Mouse (Mus musculus) midbrain, postnatal 0 days (tissue): ENCODE data around the gene Mapk8. TPM values are rescaled to one million over a fixed set of nuclear protein-coding genes. Genes with fewer than 3 reads are reported as not detected.
"Not testable (repeated sequence)": the region's sequence is repeated elsewhere in the genome, so short reads cannot be mapped to it uniquely, and the experiment has no call there.

ENCODE experiments used
- ATAC-seq: fragments of 200-750 bp; cut with Nextera tagmentation; 2 replicates; pipeline ENCODE4 v1.8.0; 2017; ENCODE audit warnings: moderate number of reproducible peaks, mild to moderate bottlenecking, moderate TSS enrichment, moderate library complexity; ENCODE audit not compliant: low FRiP score
- DNase-seq: peaks from one replicate; pipeline ENCODE4 v3.0.0-alpha.2; 2015; ENCODE audit warnings: low spot score
- H3K27ac ChIP-seq: fragments of 300-500 bp; sonication (generic); 2 replicates; pipeline ENCODE4 v1.5.1; 2014; ENCODE audit warnings: low read depth, mild to moderate bottlenecking, low read length, mixed read lengths
- H3K27me3 ChIP-seq: fragments of 300-500 bp; sonication (generic); 2 replicates; pipeline ENCODE4 v1.6.1; 2014; ENCODE audit warnings: low read length, control low read depth, mixed read lengths; ENCODE audit not compliant: insufficient read depth
- H3K36me3 ChIP-seq: fragments of 300-500 bp; sonication (generic); 2 replicates; pipeline ENCODE4 v1.6.1; 2014; ENCODE audit warnings: low read length, control low read depth, mixed read lengths; ENCODE audit not compliant: insufficient read depth
- H3K4me1 ChIP-seq: fragments of 300-500 bp; sonication (generic); 2 replicates; pipeline ENCODE4 v1.6.1; 2014; ENCODE audit warnings: mild to moderate bottlenecking, control low read depth, antibody characterized with exemption, low read length, mixed read lengths; ENCODE audit not compliant: insufficient read depth
- H3K4me2 ChIP-seq: fragments of 300-500 bp; sonication (generic); 2 replicates; pipeline ENCODE4 v1.6.1; 2014; ENCODE audit warnings: low read depth, mild to moderate bottlenecking, low read length, mixed read lengths; ENCODE audit not compliant: poor library complexity, severe bottlenecking
- H3K4me3 ChIP-seq: fragments of 300-500 bp; sonication (generic); 2 replicates; pipeline ENCODE4 v1.5.1; 2014; ENCODE audit warnings: low read depth, mild to moderate bottlenecking, low read length, moderate library complexity
- H3K9ac ChIP-seq: fragments of 300-500 bp; sonication (generic); replicated peaks from 2 replicates; pipeline ENCODE4 v1.6.1; 2014; ENCODE audit warnings: mild to moderate bottlenecking, low read length, moderate library complexity, mixed read lengths; ENCODE audit not compliant: poor library complexity, severe bottlenecking
- H3K9me3 ChIP-seq: fragments of 300-500 bp; sonication (generic); 2 replicates; pipeline ENCODE4 v1.6.1; 2016; ENCODE audit warnings: low read length, control low read depth
- CTCF ChIP-seq: IDR thresholded peaks from 2 replicates; pipeline ENCODE4 v1.5.1; 2016; ENCODE audit warnings: antibody characterized with exemption, mild to moderate bottlenecking
- WGBS: fragments of 180-500 bp; shearing (Covaris S2); extraction: QIAGEN DNeasy Blood & Tissue Kit; methylation state at CpG from one replicate; pipeline ENCODE4 v1.1.7; 2014; 5-methylcytosine and 5-hydroxymethylcytosine counted together
- polyA plus RNA-seq: library from polyadenylated mRNA; unstranded; fragments of >200 nt; fragmentation: Nextera tagmentation; extraction: Ambion mirVana; gene quantifications from 2 replicates; pipeline ENCODE4 v1.2.1, GENCODE M21; 2015
- total RNA-seq: library from RNA; depleted of rRNA; stranded (reverse); fragments of >200 nt; gene quantifications from 2 replicates; pipeline ENCODE4 v1.2.3, GENCODE M21; 2014

Gene Mapk8
- total and polyA plus RNA-seq, 2 experiments from 2014 or later: 32.6 to 102 TPM

DNA sequence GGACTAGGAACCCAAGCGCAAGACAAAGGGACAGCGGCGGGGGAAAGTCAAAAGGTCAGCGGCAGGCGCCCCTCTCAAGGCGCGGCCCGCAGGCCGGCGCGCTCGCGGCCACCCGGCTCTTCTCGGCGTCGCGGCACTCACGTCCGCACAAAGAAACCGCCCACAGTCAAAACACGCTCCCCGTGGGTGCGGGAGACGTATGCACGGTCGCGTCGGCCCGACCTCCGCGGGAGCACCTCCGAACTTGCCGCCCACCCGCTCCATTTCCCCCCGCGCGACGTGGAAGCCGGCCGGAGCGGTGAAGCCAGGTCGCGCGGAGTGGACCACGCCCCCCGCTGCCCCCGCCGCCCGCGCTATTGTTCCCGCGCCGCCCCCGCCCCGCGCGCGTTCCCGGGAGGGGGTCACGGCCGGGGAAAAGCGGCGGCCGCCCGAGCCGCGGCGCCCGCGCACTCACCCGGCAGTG is 366 bp downstream of the Mapk8 start:
- no peaks in the 10 kb centered on the region for H3K27me3 ChIP-seq
- peak overlapping the region; percentile 89 for H3K9ac ChIP-seq
- peak overlapping the region; percentile 87 for H3K27ac ChIP-seq
- no peaks in the 10 kb centered on the region for H3K9me3 ChIP-seq
- H3K4me3 ChIP-seq: peak overlapping the region; percentile 94
- DNase-seq (no peak), ATAC-seq (no peak; the same call in 1 of the 2 replicates)
- H3K36me3 ChIP-seq: no peaks in the 10 kb centered on the region
- WGBS: 0% methylated on average over 46 of the region's 72 CpGs
- TF ChIP-seq CTCF: no peak
- peak overlapping the region; percentile 51 for H3K4me2 ChIP-seq
- peaks cover 3% of the 10 kb centered on the region; the same call in 1 of the 2 replicates for H3K4me1 ChIP-seq

- 33% methylated on average over 3 of the region's 3 CpGs for WGBS
- H3K4me2 ChIP-seq: peak overlapping the region; percentile 51
- H3K27me3 ChIP-seq: no peaks in the 10 kb centered on the region
- no peak for DNase-seq
- H3K4me1 ChIP-seq: peaks cover 3% of the 10 kb centered on the region; the same call in 1 of the 2 replicates
- H3K27ac ChIP-seq: no peak overlapping the region
- H3K9ac ChIP-seq: peak overlapping the region; percentile 89
- no peaks in the 10 kb centered on the region for H3K36me3 ChIP-seq
- no peaks in the 10 kb centered on the region for H3K9me3 ChIP-seq
- TF ChIP-seq CTCF: no peak
- no peak for ATAC-seq
- H3K4me3 ChIP-seq: peak overlapping the region; percentile 94
Observed at GRCm38 (mm10) chr14:33445962-33446361, 996 bp downstream of the Mapk8 start.

- DNase-seq (no peak), ATAC-seq (no peak)
- no peak overlapping the region for H3K4me2 ChIP-seq
- no peak overlapping the region for H3K9ac ChIP-seq
- H3K27me3 ChIP-seq: no peaks in the 10 kb centered on the region
- H3K36me3 ChIP-seq: no peaks in the 10 kb centered on the region
- peaks cover 3% of the 10 kb centered on the region; the same call in 1 of the 2 replicates for H3K4me1 ChIP-seq
- H3K9me3 ChIP-seq: no peaks in the 10 kb centered on the region
- H3K27ac ChIP-seq: no peak overlapping the region
- 89% methylated on average over 2 of the region's 2 CpGs for WGBS
- H3K4me3 ChIP-seq: no peak overlapping the region
- no peak for TF ChIP-seq CTCF
Observed at GRCm38 (mm10) chr14:33443780-33444179, 3.2 kb downstream of the Mapk8 start.

- ATAC-seq, H3K9ac ChIP-seq, H3K27me3 ChIP-seq, H3K36me3 ChIP-seq, H3K4me1 ChIP-seq, H3K4me2 ChIP-seq, DNase-seq, H3K4me3 ChIP-seq, H3K27ac ChIP-seq, H3K9me3 ChIP-seq: not testable (repeated sequence)
- WGBS: 87% methylated on average over 4 of the region's 4 CpGs
Observed at GRCm38 (mm10) chr14:33432485-33432884, 14.5 kb downstream of the Mapk8 start.

DNA sequence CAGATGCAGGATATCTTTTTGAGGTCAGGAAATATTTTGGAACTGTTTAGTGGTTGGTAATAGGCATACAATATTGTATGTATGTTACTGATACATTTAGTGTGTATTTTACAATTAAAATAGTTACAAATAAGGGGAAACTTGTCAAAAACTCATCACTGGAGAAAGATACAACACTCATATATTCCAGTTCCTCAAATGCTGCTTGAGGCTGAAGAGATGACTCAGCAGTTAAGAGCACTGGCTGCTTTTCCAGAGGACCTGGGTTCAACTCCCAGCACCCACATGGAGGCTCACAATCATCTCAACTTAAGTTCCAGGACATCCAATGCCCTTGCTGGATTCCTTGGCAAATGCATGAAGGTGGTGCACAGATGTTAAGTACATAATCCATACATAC is 22.8 kb downstream of the Mapk8 start:
- TF ChIP-seq CTCF: no peak
- DNase-seq (no peak), ATAC-seq (no peak)
- H3K4me2 ChIP-seq: no peak overlapping the region
- no peaks in the 10 kb centered on the region for H3K27me3 ChIP-seq
- H3K36me3 ChIP-seq: no peaks in the 10 kb centered on the region
- H3K4me3 ChIP-seq: no peak overlapping the region
- H3K9ac ChIP-seq: no peak overlapping the region
- H3K27ac ChIP-seq: no peak overlapping the region
- H3K4me1 ChIP-seq: no peaks in the 10 kb centered on the region
- no peaks in the 10 kb centered on the region for H3K9me3 ChIP-seq

DNA sequence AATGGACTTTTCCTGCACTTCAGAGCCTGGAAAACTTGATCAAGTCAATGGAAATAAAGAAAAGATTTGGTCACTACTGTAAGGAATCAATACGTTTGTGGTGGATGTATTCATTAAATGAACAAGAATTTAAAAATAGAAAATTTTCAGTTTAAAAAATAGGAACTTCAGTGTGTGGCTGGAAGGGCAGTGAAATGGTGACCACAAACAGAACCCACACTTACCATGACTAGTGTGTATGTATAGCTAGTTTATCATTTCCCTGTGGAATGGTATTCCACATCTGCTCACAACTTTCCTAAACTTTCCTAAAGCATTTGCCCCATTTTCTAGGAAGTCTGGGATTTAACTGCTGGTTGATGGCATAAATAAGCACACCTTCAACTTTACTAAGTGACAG is 24.0 kb downstream of the Mapk8 start:
- no peak overlapping the region for H3K4me2 ChIP-seq
- TF ChIP-seq CTCF: no peak
- 85% methylated on average over 1 of the region's 1 CpGs for WGBS
- H3K27ac ChIP-seq: no peak overlapping the region
- no peak for ATAC-seq
- H3K36me3 ChIP-seq: no peaks in the 10 kb centered on the region
- H3K9me3 ChIP-seq: no peaks in the 10 kb centered on the region
- no peak overlapping the region for H3K9ac ChIP-seq
- no peaks in the 10 kb centered on the region for H3K27me3 ChIP-seq
- no peak overlapping the region for H3K4me3 ChIP-seq
- no peaks in the 10 kb centered on the region for H3K4me1 ChIP-seq
- no peak for DNase-seq
